Mouse (Mus musculus): ENCODE data around the gene Igsf8.

GRCm38 (mm10) chr1:172274547-172274946 lies 13.1 kb downstream of the Igsf8 start:
- TF ChIP-seq CTCF (IDR thresholded peaks at IDR 0.05; ENCODE audit: control insufficient read depth, insufficient read depth, low read length) (no peak), POLR2A (IDR thresholded peaks at IDR 0.05; ENCODE audit: borderline replicate concordance, control insufficient read depth, low read depth, low read length) (no peak)
